Mouse (Mus musculus) stomach, postnatal 0 days (tissue): ENCODE data around the gene Haao. TPM values are rescaled to one million over a fixed set of nuclear protein-coding genes. Genes with fewer than 3 reads are reported as not detected.

Experiments
- ATAC-seq: fragments of 200-750 bp; cut with Nextera tagmentation; 2 replicates; pipeline ENCODE4 v1.8.0; 2017; ENCODE audit not compliant: low FRiP score, low TSS enrichment
- DNase-seq: peaks from one replicate; pipeline ENCODE4 v3.0.0-alpha.2; 2016; ENCODE audit warnings: low spot score
- H3K27ac ChIP-seq: fragments of 300-500 bp; sonication (generic); replicated peaks from 2 replicates; pipeline ENCODE4 v1.5.1; 2014; ENCODE audit warnings: mild to moderate bottlenecking, control low read depth
- H3K27me3 ChIP-seq: fragments of 300-500 bp; sonication (generic); 2 replicates; pipeline ENCODE4 v1.6.1; 2014; ENCODE audit warnings: low read length; ENCODE audit not compliant: control insufficient read depth, insufficient read depth
- H3K36me3 ChIP-seq: fragments of 300-500 bp; sonication (generic); 2 replicates; pipeline ENCODE4 v1.6.1; 2014; ENCODE audit warnings: low read length, mixed read lengths; ENCODE audit not compliant: control insufficient read depth, insufficient read depth
- H3K4me1 ChIP-seq: fragments of 300-500 bp; sonication (generic); replicated peaks from 2 replicates; pipeline ENCODE4 v1.6.1; 2014; ENCODE audit warnings: antibody characterized with exemption; ENCODE audit not compliant: control insufficient read depth, insufficient read depth
- H3K4me2 ChIP-seq: fragments of 300-500 bp; sonication (generic); replicated peaks from 2 replicates; pipeline ENCODE4 v1.6.1; 2014; ENCODE audit warnings: low read depth, mild to moderate bottlenecking, control low read depth, moderate library complexity
- H3K4me3 ChIP-seq: fragments of 300-500 bp; sonication (generic); 2 replicates; pipeline ENCODE4 v1.5.1; 2014; ENCODE audit warnings: low read depth, low read length, control low read depth
- H3K9ac ChIP-seq: fragments of 300-500 bp; sonication (generic); 2 replicates; pipeline ENCODE4 v1.6.1; 2014; ENCODE audit warnings: mild to moderate bottlenecking, low read length, control low read depth, mixed read lengths
- H3K9me3 ChIP-seq: fragments of 300-500 bp; sonication (generic); 2 replicates; pipeline ENCODE4 v1.6.1; 2016; ENCODE audit warnings: low read length; ENCODE audit not compliant: control insufficient read depth
- CTCF ChIP-seq: IDR thresholded peaks from 2 replicates; pipeline ENCODE4 v1.5.1; 2016; ENCODE audit warnings: antibody characterized with exemption, low read depth, mild to moderate bottlenecking, moderate library complexity
- EP300 ChIP-seq: optimal IDR thresholded peaks from 2 replicates; pipeline ENCODE3; 2016; ENCODE audit warnings: antibody characterized with exemption
- WGBS: fragments of 180-500 bp; shearing (Covaris S2); extraction: QIAGEN DNeasy Blood & Tissue Kit; methylation state at CpG from one replicate; pipeline ENCODE4 v1.1.7; 2014; 5-methylcytosine and 5-hydroxymethylcytosine counted together
- polyA plus RNA-seq: library from polyadenylated mRNA; unstranded; fragments of >200 nt; fragmentation: Nextera tagmentation; extraction: Ambion mirVana; gene quantifications from 2 replicates; pipeline ENCODE4 v1.2.1, GENCODE M21; 2015

The Haao gene
- polyA plus RNA-seq, 1 experiment from 2014 or later, result 0.13 TPM

GRCm38 (mm10) chr17:83873363-83874141 is 25.8 kb upstream of the Haao start:
- no peak for DNase-seq
- H3K4me3 ChIP-seq, result no peak overlapping the region
- 56% methylated on average over 19 of the region's 19 CpGs for WGBS
- peak overlapping the region; percentile 75 for H3K27ac ChIP-seq
- no peaks in the 10 kb centered on the region for H3K4me1 ChIP-seq
- peak; percentile 45; the same call in 1 of the 2 replicates for ATAC-seq
- TF ChIP-seq CTCF (no peak), EP300 (no peak)
- H3K36me3 ChIP-seq, result no peaks in the 10 kb centered on the region
- H3K9me3 ChIP-seq, result no peaks in the 10 kb centered on the region
- H3K27me3 ChIP-seq, result no peaks in the 10 kb centered on the region
- no peak overlapping the region for H3K4me2 ChIP-seq
- H3K9ac ChIP-seq, result 0 out of 2 replicates have a peak overlapping the region, but pooled peaks have one; percentile 13

- no peak overlapping the region for H3K9ac ChIP-seq
- H3K27me3 ChIP-seq, result no peaks in the 10 kb centered on the region
- peak overlapping the region; percentile 75 for H3K27ac ChIP-seq
- no peaks in the 10 kb centered on the region for H3K9me3 ChIP-seq
- ATAC-seq, result peak; percentile 71
- 18% methylated on average over 14 of the region's 14 CpGs for WGBS
- no peaks in the 10 kb centered on the region for H3K36me3 ChIP-seq
- H3K4me2 ChIP-seq, result no peak overlapping the region; the same call in 1 of the 2 replicates
- peak; percentile 43 for TF ChIP-seq EP300
- peak; percentile 99 for TF ChIP-seq CTCF
- DNase-seq, result peak; percentile 89
- H3K4me3 ChIP-seq, result no peak overlapping the region
- no peaks in the 10 kb centered on the region for H3K4me1 ChIP-seq
Observed at GRCm38 (mm10) chr17:83872806-83873348, 25.1 kb upstream of the Haao start.

GRCm38 (mm10) chr17:83871354-83871753 is 23.6 kb upstream of the Haao start:
- no peak for TF ChIP-seq EP300
- no peak for TF ChIP-seq CTCF
- Histone ChIP-seq H3K4me3 (no peak overlapping the region), H3K4me1 (no peaks in the 10 kb centered on the region), H3K36me3 (no peaks in the 10 kb centered on the region), H3K4me2 (no peak overlapping the region), H3K9me3 (no peaks in the 10 kb centered on the region), H3K27ac (no peak overlapping the region), H3K9ac (no peak overlapping the region), H3K27me3 (no peaks in the 10 kb centered on the region)
- DNase-seq, result no peak
- 92% methylated on average over 5 of the region's 5 CpGs for WGBS
- ATAC-seq, result no peak

- no peak overlapping the region for H3K4me3 ChIP-seq
- no peak overlapping the region for H3K9ac ChIP-seq
- no peaks in the 10 kb centered on the region for H3K27me3 ChIP-seq
- TF ChIP-seq EP300 (no peak), CTCF (no peak)
- H3K36me3 ChIP-seq, result no peaks in the 10 kb centered on the region
- H3K9me3 ChIP-seq, result no peaks in the 10 kb centered on the region
- ATAC-seq, result no peak
- no peak overlapping the region for H3K27ac ChIP-seq
- H3K4me1 ChIP-seq, result no peaks in the 10 kb centered on the region
- no peak overlapping the region for H3K4me2 ChIP-seq
- no peak for DNase-seq
- 80% methylated on average over 4 of the region's 4 CpGs for WGBS
Observed at GRCm38 (mm10) chr17:83870385-83870784, 22.6 kb upstream of the Haao start.

- ATAC-seq, result no peak
Observed at GRCm38 (mm10) chr17:83866582-83866981, 18.8 kb upstream of the Haao start.

GRCm38 (mm10) chr17:83865366-83865765 is 17.6 kb upstream of the Haao start:
- H3K27me3 ChIP-seq, result no peaks in the 10 kb centered on the region
- H3K9ac ChIP-seq, result no peak overlapping the region
- no peaks in the 10 kb centered on the region for H3K9me3 ChIP-seq
- H3K4me1 ChIP-seq, result no peaks in the 10 kb centered on the region
- TF ChIP-seq EP300 (no peak), CTCF (no peak)
- no peak overlapping the region for H3K27ac ChIP-seq
- no peak for ATAC-seq
- DNase-seq, result no peak
- no peak overlapping the region for H3K4me3 ChIP-seq
- no peaks in the 10 kb centered on the region for H3K36me3 ChIP-seq
- no peak overlapping the region for H3K4me2 ChIP-seq
- WGBS, result 78% methylated on average over 7 of the region's 7 CpGs

More at GRCm38 (mm10) chr17:83866582-83866981, 18.8 kb upstream of the Haao start:
- Histone ChIP-seq H3K4me3 (no peak overlapping the region), H3K4me2 (no peak overlapping the region), H3K9ac (no peak overlapping the region), H3K4me1 (no peaks in the 10 kb centered on the region), H3K27ac (no peak overlapping the region), H3K27me3 (no peaks in the 10 kb centered on the region), H3K36me3 (no peaks in the 10 kb centered on the region), H3K9me3 (no peaks in the 10 kb centered on the region)
- no peak for TF ChIP-seq EP300
- peak; percentile 91 for TF ChIP-seq CTCF
- DNase-seq, result peak; percentile 72
- WGBS, result 17% methylated on average over 10 of the region's 10 CpGs
